Mouse (Mus musculus) lung, postnatal 4 days (tissue): ENCODE data around the gene Aoc2.
"Not testable (repeated sequence)": the region's sequence is repeated elsewhere in the genome, so short reads cannot be mapped to it uniquely, and the experiment has no call there.

Source experiments
- DNase-seq, 2 experiments: peaks; one replicate each; pipeline ENCODE4 v3.0.0; 2021

The Aoc2 gene

DNA sequence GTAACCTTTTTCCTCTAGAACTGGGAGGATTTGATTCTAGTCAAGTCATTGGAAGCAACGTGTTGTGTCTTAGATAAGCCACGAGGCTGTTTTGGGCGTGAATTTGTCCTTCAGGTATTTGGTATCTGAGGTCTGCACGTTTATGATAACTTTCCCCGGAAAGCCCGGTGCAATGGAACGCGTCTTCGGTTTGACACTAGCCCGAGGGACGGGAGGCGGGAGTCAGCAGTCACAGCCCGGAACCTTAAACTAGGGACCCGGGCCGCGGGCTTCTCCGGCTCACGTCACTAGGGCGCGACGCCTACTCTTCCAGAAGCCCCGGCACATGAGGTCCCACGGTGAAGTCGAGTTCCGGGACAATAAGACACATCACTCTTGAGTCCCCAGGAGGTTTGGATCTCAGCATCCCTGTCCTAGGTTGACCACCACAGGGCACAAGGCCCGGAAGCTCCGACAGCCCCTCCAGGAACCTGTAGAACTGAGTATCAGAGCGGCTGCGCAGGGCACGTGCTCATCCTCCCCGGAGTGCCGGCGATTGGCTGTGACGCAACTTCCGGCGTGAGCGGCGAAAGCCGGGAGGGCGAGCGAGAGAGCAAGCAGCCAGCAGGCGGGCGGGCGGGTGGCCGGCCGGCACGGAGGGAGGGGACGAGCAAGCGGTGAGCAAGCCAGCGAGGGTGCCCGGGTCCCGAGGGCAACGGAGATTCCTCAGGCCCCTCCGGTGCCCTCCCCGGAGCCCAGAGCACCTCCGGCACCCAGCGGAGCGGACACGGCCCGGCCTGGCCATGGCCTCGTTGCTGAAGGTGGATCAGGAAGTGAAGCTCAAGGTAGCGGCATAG is 9.0 kb upstream of the Aoc2 start, which contains the start of gene Psme3:
Gene Psme3 (plus strand): TSS at position 549 of the 836 bp plus-strand sequence.
- peak; percentile 93 to 94 for DNase-seq

- peak in 1 of 2 experiments; percentile 41 for DNase-seq
Measured at GRCm38 (mm10) chr11:101316501-101316917, 8.4 kb upstream of the Aoc2 start.

- DNase-seq: peak; percentile 73 to 79
Measured at GRCm38 (mm10) chr11:101323609-101324008, 1.3 kb upstream of the Aoc2 start.

GRCm38 (mm10) chr11:101325201-101325600 is 338 bp downstream of the Aoc2 start:
- not testable (repeated sequence) for DNase-seq

- no peak for DNase-seq
Measured at GRCm38 (mm10) chr11:101326147-101326546, 1.3 kb downstream of the Aoc2 start.

GRCm38 (mm10) chr11:101327311-101327710 is 2.4 kb downstream of the Aoc2 start:
- DNase-seq: no peak

DNA sequence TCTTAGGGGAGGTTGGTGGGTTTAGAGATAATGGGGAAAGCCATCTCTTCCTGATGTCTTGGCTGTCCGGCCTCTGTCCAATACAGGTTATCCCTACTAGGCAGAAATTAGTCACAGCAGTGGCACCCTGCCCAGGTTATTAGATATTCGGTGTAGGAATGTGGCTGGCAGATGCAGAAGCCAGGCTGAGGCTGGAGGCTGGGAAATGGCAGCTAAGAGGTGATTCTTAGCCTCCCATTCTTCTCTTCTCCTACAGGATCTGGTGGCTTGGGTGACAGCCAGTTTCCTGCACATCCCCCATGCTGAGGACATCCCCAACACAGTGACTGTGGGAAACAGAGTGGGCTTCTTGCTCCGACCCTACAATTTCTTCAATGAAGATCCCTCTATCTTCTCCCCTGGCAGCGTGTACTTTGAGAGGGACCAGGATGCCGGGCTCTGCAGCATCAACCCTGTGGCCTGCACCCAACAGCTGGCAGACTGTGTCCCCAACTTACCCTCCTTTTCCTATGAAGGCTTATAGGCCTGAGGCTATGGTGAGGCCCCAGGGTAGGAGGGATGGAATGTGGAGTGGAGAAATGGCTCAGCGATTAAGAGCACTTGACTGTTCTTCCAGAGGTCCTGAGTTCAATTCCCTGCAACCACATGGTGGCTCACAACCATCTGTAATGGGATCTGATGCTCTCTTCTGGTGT is 4.2 kb downstream of the Aoc2 start:
- no peak for DNase-seq

DNA sequence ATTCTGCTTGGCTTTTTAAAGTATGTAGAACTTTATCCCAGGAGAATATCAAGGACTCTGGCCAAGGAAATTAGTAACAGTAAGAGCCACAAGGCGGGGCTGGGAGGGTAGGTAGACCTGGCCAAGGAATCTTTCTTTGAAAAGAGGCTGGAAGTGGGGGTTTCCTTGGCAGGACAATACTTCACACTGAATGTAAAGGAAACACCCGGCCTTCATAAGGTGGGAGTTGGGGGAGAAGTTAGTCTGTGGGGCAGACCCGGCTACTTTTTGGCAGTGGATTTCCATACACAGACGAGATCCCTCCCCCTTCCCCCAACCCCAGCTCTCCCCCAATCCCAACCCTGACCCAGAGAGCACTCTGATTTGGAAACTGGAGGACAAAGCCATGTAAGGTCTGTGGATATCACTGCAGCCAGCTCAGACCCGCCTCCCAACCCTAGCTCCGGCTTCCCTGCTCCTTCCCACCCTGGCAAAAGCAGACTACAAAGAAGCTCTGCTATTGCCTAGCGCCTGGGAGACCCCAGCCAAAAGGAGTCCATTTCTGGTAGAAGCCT is 5.6 kb downstream of the Aoc2 start, which contains the start of gene Aoc3:
Gene Aoc3 (plus strand): TSS at position 235 of the 554 bp plus-strand sequence.
- DNase-seq: no peak

DNA sequence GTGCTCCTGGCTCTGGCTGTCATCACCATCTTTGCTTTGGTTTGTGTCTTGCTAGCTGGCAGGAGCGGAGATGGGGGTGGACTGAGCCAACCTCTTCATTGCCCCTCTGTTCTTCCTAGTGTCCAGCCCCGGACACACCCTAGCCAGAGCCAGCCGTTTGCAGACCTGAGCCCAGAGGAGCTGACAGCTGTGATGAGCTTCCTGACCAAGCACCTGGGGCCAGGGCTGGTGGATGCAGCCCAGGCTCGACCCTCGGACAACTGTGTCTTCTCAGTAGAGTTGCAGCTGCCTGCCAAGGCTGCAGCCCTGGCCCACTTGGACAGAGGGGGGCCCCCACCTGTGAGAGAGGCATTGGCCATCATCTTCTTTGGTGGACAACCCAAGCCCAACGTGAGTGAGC is 6.1 kb downstream of the Aoc2 start:
- DNase-seq: not testable (repeated sequence)

DNA sequence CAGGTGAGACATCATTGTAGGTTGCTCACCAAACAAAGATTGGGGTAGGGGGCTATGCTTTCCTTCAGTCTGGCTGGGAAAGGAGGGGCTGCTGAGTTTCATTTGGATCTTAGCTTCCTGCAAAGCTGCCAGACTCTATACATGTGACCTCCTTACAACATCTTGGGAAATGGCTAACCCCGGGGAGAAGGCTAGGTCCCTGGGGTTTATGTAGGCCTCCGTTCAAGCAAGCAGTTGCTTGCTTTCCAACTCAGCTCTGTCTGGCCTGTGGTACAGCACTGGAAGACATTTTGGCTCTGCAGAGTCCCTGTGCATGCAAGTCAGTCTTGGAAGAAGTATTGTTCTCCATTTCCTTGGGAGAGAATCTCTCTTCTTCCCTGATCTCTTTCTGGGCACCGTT is 7.7 kb downstream of the Aoc2 start:
- DNase-seq: no peak

- DNase-seq: no peak
Measured at GRCm38 (mm10) chr11:101334023-101334422, 9.2 kb downstream of the Aoc2 start.

- DNase-seq: no peak
Measured at GRCm38 (mm10) chr11:101334516-101334915, 9.7 kb downstream of the Aoc2 start.

GRCm38 (mm10) chr11:101335685-101336084 is 10.8 kb downstream of the Aoc2 start:
- no peak for DNase-seq

- DNase-seq: peak in 1 of 2 experiments; percentile 15
Measured at GRCm38 (mm10) chr11:101338123-101338760, 13.4 kb downstream of the Aoc2 start.

- no peak for DNase-seq
Measured at GRCm38 (mm10) chr11:101347083-101347775, 22.4 kb downstream of the Aoc2 start.

GRCm38 (mm10) chr11:101348774-101349173 is 23.9 kb downstream of the Aoc2 start:
- DNase-seq: no peak

DNA sequence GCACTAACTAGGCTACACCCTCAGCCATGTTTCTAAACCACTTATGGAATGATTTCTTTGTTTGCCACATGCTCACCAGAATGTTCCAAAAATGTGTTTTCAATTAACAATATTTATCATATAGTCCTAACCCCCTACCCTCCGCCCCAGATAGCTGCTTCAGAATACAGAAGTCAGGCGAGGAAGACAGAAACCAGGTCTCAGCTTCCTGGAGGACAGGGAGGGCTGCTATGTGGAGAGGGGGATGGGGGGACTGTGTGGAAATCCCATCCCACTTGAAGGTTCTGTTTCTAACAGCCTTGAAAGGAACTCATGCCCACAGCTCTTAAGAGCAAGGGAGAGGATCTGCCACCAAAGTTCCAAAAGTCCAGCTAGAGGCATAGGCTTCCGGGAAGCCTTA is 24.4 kb downstream of the Aoc2 start:
- DNase-seq: no peak

GRCm38 (mm10) chr11:101351100-101351720 is 26.3 kb downstream of the Aoc2 start:
- DNase-seq: no peak

DNA sequence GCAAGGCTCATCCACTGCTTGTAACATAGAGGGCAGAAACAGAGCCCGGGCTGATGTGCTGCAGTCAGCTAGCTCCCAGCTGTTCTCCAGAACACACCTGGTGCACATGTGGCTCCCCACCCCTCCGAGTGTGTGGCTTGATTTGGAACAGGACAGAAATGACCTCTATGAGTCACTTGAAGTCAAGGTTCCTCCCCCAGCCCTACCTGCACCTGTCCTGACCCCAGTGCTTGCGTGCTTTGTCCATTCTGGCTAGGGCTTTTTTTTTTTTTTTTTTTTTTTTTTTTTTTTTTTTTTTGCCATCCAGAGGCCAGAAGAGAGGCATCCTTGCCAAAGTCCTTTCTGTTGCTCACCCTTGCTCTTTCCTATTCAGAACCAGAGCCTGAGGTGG is 26.9 kb downstream of the Aoc2 start:
- no peak for DNase-seq

- no peak for DNase-seq
Measured at GRCm38 (mm10) chr11:101353436-101353835, 28.6 kb downstream of the Aoc2 start.

GRCm38 (mm10) chr11:101354438-101355010 is 29.7 kb downstream of the Aoc2 start:
- no peak for DNase-seq

GRCm38 (mm10) chr11:101355916-101356315 is 31.1 kb downstream of the Aoc2 start:
- no peak for DNase-seq
